Mouse (Mus musculus): ENCODE data around the gene Camta1. TPM values are rescaled to one million over a fixed set of nuclear protein-coding genes. Genes with fewer than 3 reads are reported as not detected.

The Camta1 gene
- polyA plus RNA-seq, 1 experiment = 1.8 TPM

DNA sequence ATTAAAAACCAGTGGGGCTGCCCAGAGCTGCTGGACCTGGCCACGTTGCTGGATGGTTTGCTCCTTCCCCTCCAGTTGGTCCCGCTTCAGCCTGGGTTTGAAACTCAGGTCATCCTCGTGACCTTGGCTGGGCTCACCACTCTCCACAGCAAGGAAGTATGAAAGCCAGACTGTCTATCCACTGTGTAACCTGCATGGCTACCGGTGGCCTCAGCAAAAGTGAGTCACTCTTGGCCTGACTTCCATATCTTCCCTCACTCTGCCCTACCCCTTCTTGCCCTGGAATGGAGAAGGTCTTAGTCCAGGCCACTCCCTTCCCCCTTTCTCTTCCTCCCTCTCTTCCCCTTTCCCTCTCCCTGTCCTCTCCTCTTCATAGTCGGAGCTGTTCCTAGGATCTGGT lies 558.2 kb downstream of the Camta1 start:
- H3K9me3 ChIP-seq (ENCODE audit: control insufficient read depth, low read length) = no peaks in the 10 kb centered on the region
- H3K27me3 ChIP-seq (ENCODE audit: control insufficient read depth) = no peaks in the 10 kb centered on the region
- H3K4me3 ChIP-seq (replicated peaks) = no peak overlapping the region
- H3K4me1 ChIP-seq (ENCODE audit: control insufficient read depth) = no peaks in the 10 kb centered on the region
- no peak for TF ChIP-seq GATA1 (IDR thresholded peaks at IDR 0.05; ENCODE audit: low read length)
- no peak for TF ChIP-seq TAL1 (IDR thresholded peaks at IDR 0.05; ENCODE audit: low read length)
- H3K36me3 ChIP-seq (ENCODE audit: control insufficient read depth) = no peaks in the 10 kb centered on the region

DNA sequence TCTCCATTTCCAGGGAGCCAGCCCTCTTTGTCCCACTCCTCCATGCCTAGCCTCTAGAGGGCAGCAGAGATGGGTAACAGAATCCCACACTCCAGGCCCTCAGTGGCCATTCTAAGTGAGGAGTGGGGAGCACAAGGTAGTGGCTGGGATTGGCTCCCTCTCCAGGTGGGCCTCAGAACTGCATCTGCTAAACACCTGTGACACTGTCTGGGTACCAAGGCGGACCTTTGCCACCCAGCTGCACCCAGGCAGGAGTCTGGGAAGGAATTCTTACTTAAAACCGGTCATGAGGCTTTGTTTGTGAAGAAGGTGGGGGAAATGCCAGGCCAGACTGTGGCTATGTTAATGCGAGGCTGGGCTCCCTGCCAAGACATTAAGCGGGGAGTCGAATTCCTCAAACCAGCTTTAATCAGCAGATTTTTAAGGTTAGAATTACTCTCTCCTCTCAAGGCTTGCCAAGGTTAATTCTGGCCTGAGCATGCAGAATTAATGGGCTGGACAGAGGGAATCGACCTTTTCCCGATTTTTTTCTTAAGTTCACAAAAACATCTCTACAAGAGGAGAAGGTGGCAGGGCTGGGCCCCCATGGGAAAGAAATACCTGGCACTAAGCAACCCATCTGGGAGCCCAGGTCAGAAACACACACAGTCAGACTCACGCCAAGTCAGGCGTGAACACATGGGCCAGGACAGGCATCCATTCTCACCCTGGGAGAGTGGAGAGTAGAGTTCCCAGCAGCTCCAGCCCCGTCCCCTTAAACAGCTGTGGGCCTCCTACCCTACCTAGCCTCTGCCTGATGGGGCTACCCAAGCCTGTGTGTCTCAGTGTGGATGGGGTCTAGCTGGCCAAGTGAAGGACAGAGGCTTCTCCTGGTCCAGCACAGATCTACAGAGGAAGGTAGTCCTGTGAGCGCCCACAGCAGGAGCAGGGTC lies 559.2 kb downstream of the Camta1 start:
- H3K27me3 ChIP-seq (ENCODE audit: control insufficient read depth) = no peaks in the 10 kb centered on the region
- H3K4me3 ChIP-seq (replicated peaks) = no peak overlapping the region
- no peaks in the 10 kb centered on the region for H3K4me1 ChIP-seq (ENCODE audit: control insufficient read depth)
- H3K36me3 ChIP-seq (ENCODE audit: control insufficient read depth) = no peaks in the 10 kb centered on the region
- no peak for TF ChIP-seq GATA1 (IDR thresholded peaks at IDR 0.05; ENCODE audit: low read length)
- TF ChIP-seq TAL1 (IDR thresholded peaks at IDR 0.05; ENCODE audit: low read length) = no peak
- no peaks in the 10 kb centered on the region for H3K9me3 ChIP-seq (ENCODE audit: control insufficient read depth, low read length)

DNA sequence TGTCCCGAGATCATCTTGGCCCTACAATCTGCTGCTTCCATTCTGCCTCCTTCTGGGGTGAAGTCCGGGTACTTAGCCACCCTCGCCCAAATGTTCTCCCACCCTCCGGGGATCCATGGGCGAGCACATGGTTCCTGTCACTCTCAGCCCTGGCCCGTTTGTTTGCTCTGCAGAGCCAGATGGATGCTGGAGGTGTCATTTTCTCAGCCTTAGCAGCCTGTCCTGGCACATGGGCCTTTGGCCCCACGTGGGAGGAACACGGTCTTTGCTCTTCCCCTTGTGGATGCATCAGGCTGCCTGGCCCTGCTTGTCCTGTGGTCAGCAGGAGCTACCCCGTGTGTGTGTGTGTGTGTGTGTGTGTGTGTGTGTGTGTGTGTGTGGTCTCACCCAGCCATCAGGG lies 560.3 kb downstream of the Camta1 start:
- no peak for TF ChIP-seq GATA1 (IDR thresholded peaks at IDR 0.05; ENCODE audit: low read length)
- no peak for TF ChIP-seq TAL1 (IDR thresholded peaks at IDR 0.05; ENCODE audit: low read length)
- Histone ChIP-seq H3K4me1 (ENCODE audit: control insufficient read depth) (no peaks in the 10 kb centered on the region), H3K9me3 (ENCODE audit: control insufficient read depth, low read length) (no peaks in the 10 kb centered on the region), H3K27me3 (ENCODE audit: control insufficient read depth) (no peaks in the 10 kb centered on the region), H3K36me3 (ENCODE audit: control insufficient read depth) (no peaks in the 10 kb centered on the region), H3K4me3 (replicated peaks) (no peak overlapping the region)

DNA sequence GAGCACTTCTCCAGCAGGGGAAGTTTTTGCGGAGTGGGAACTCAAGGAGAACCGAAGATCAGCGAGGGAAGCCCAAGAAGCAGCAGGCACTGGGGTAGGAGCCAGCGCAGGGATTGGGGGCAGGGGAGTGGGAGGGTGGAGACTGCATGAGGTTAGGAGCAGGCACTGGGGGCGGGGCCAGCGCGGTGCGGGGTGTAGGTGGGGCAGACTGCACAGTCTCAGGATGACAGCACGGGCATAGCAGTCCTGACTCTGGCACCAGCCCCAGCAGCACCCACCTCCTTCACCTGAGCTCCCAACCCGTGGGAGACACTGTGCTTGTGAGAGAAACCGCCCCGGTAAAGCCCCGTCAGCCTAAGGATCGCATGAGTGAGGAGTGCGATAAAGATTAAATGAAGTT lies 561.0 kb downstream of the Camta1 start:
- no peaks in the 10 kb centered on the region for H3K9me3 ChIP-seq (ENCODE audit: control insufficient read depth, low read length)
- no peak overlapping the region for H3K4me3 ChIP-seq (replicated peaks)
- H3K27me3 ChIP-seq (ENCODE audit: control insufficient read depth) = no peaks in the 10 kb centered on the region
- no peaks in the 10 kb centered on the region for H3K36me3 ChIP-seq (ENCODE audit: control insufficient read depth)
- TF ChIP-seq TAL1 (IDR thresholded peaks at IDR 0.05; ENCODE audit: low read length) (no peak), GATA1 (IDR thresholded peaks at IDR 0.05; ENCODE audit: low read length) (no peak)
- no peaks in the 10 kb centered on the region for H3K4me1 ChIP-seq (ENCODE audit: control insufficient read depth)

- TF ChIP-seq GATA1 (IDR thresholded peaks at IDR 0.05; ENCODE audit: low read length) (no peak), TAL1 (IDR thresholded peaks at IDR 0.05; ENCODE audit: low read length) (no peak)
- Histone ChIP-seq H3K36me3 (ENCODE audit: control insufficient read depth) (no peaks in the 10 kb centered on the region), H3K9me3 (ENCODE audit: control insufficient read depth, low read length) (peaks cover 5% of the 10 kb centered on the region), H3K27me3 (ENCODE audit: control insufficient read depth) (no peaks in the 10 kb centered on the region), H3K4me1 (ENCODE audit: control insufficient read depth) (no peaks in the 10 kb centered on the region), H3K4me3 (replicated peaks) (no peak overlapping the region)
Measured at GRCm38 (mm10) chr4:151295515-151296203, 566.0 kb downstream of the Camta1 start.

- H3K9me3 ChIP-seq (ENCODE audit: control insufficient read depth, low read length) = peaks cover 10% of the 10 kb centered on the region
- TF ChIP-seq TAL1 (IDR thresholded peaks at IDR 0.05; ENCODE audit: low read length) (no peak), GATA1 (IDR thresholded peaks at IDR 0.05; ENCODE audit: low read length) (no peak)
Measured at GRCm38 (mm10) chr4:151288893-151289585, 572.6 kb downstream of the Camta1 start.

DNA sequence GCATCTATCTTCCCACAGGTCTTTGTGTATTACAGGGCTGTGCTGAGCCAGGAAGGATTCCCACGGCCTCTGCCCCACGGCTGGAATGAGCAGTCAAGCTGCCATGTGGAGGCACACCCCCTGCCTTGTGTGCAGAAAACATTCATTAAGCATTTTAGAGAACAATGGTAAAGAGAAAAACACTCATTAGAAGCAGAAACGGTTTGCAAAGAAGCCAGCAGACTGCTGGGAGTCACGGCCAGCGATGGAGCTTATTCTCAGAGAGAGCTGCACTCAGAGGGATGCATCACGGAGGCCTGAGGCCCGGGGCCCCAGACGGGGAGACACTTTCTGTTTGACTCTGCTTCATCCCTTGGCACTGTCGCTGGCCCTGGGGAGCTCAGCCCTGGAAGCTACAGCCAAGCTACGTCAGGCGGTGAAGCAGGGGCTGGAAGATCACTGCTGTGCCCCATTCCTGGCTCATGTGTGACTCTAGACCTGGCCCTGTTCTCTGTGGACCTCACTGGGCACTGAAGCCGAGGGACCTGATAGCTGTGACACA lies 575.7 kb downstream of the Camta1 start:
- H3K4me3 ChIP-seq (replicated peaks) = no peak overlapping the region
- no peaks in the 10 kb centered on the region for H3K27me3 ChIP-seq (ENCODE audit: control insufficient read depth)
- H3K36me3 ChIP-seq (ENCODE audit: control insufficient read depth) = no peaks in the 10 kb centered on the region
- no peak for TF ChIP-seq TAL1 (IDR thresholded peaks at IDR 0.05; ENCODE audit: low read length)
- no peak for TF ChIP-seq GATA1 (IDR thresholded peaks at IDR 0.05; ENCODE audit: low read length)
- no peaks in the 10 kb centered on the region for H3K4me1 ChIP-seq (ENCODE audit: control insufficient read depth)
- peaks cover 5% of the 10 kb centered on the region; the same call in 1 of the 2 replicates for H3K9me3 ChIP-seq (ENCODE audit: control insufficient read depth, low read length)

More at GRCm38 (mm10) chr4:151288893-151289585, 572.6 kb downstream of the Camta1 start:
- Histone ChIP-seq H3K27me3 (ENCODE audit: control insufficient read depth) (no peaks in the 10 kb centered on the region), H3K36me3 (ENCODE audit: control insufficient read depth) (no peaks in the 10 kb centered on the region), H3K4me1 (ENCODE audit: control insufficient read depth) (no peaks in the 10 kb centered on the region), H3K4me3 (replicated peaks) (no peak overlapping the region)

DNA sequence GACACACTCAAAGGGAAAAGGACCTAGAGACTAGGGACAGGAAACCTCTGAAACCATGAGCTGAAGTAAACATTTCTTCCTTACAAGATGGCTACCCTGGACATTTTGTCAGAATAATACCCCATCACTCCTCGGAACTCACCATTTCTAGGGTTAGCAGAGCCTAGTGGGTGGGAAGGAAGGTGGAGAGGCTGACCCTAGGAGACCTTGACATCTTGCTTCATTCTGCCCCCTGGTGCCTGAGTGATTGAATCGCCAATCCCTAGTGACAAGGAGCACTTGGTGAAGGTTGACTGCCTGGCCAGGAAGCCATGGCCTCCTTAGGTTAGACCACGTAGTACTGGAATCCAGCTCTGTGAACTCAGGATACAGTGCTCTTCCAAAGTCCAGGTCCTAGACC lies 576.2 kb downstream of the Camta1 start:
- H3K4me3 ChIP-seq (replicated peaks) = no peak overlapping the region
- no peaks in the 10 kb centered on the region for H3K27me3 ChIP-seq (ENCODE audit: control insufficient read depth)
- TF ChIP-seq TAL1 (IDR thresholded peaks at IDR 0.05; ENCODE audit: low read length) (no peak), GATA1 (IDR thresholded peaks at IDR 0.05; ENCODE audit: low read length) (no peak)
- no peaks in the 10 kb centered on the region for H3K4me1 ChIP-seq (ENCODE audit: control insufficient read depth)
- H3K9me3 ChIP-seq (ENCODE audit: control insufficient read depth, low read length) = peaks cover 5% of the 10 kb centered on the region; the same call in 1 of the 2 replicates
- H3K36me3 ChIP-seq (ENCODE audit: control insufficient read depth) = no peaks in the 10 kb centered on the region
